Mouse (Mus musculus) heart, embryonic 14.5 days (tissue): Measurements from ENCODE around the gene Atg101. TPM values are rescaled to one million over a fixed set of nuclear protein-coding genes. Genes with fewer than 3 reads are reported as not detected.
A peak's percentile ranks its signal among the peaks of the same experiment; 100 is the strongest.

Experiments
- ATAC-seq: fragments of 200-750 bp; cut with Nextera tagmentation; 2 replicates; pipeline ENCODE4 v1.8.0; 2017; ENCODE audit warnings: low read depth, moderate TSS enrichment; ENCODE audit not compliant: insufficient number of reproducible peaks, insufficient read depth, low FRiP score
- H3K27ac ChIP-seq, 2 experiments: fragments of 200-500 bp in 1 of 2; fragments of 300-500 bp in 1 of 2; sonication (generic) in 1 of 2; replicated peaks in 1 of 2; 2 replicates each; pipeline ENCODE4 v1.5.1; 2012 to 2014; ENCODE audit warnings: low read depth in 2 of 2, low read length in 2 of 2, control low read depth in 1 of 2, mild to moderate bottlenecking in 1 of 2, mixed read lengths in 1 of 2; ENCODE audit not compliant: control insufficient read depth in 1 of 2, insufficient read depth in 1 of 2
- H3K27me3 ChIP-seq: fragments of 300-500 bp; sonication (generic); 2 replicates; pipeline ENCODE4 v1.6.1; 2014; ENCODE audit warnings: mild to moderate bottlenecking, low read length, control low read depth; ENCODE audit not compliant: control insufficient read depth, insufficient read depth
- H3K36me3 ChIP-seq: fragments of 300-500 bp; sonication (generic); 2 replicates; pipeline ENCODE4 v1.6.1; 2014; ENCODE audit warnings: mild to moderate bottlenecking, control low read depth, low read length, mixed read lengths; ENCODE audit not compliant: control insufficient read depth, insufficient read depth
- H3K4me1 ChIP-seq, 2 experiments: fragments of 200-500 bp in 1 of 2; fragments of 300-500 bp in 1 of 2; sonication (generic) in 1 of 2; 2 replicates each; pipeline ENCODE4 v1.6.1; 2012 to 2014; ENCODE audit warnings: low read length in 2 of 2, control low read depth in 1 of 2, mixed read lengths in 1 of 2; ENCODE audit not compliant: control insufficient read depth in 2 of 2, insufficient read depth in 2 of 2
- H3K4me2 ChIP-seq: fragments of 300-500 bp; sonication (generic); 2 replicates; pipeline ENCODE4 v1.6.1; 2014; ENCODE audit warnings: mild to moderate bottlenecking, low read length
- H3K4me3 ChIP-seq, 2 experiments: fragments of 200-500 bp in 1 of 2; fragments of 300-500 bp in 1 of 2; sonication (generic) in 1 of 2; 2 replicates each; pipeline ENCODE4 v1.5.1; 2012 to 2014; ENCODE audit warnings: low read length in 2 of 2, mild to moderate bottlenecking in 2 of 2, control low read depth in 1 of 2, low read depth in 1 of 2, moderate library complexity in 1 of 2; ENCODE audit not compliant: control insufficient read depth in 1 of 2, insufficient read depth in 1 of 2
- H3K9ac ChIP-seq: fragments of 300-500 bp; sonication (generic); 2 replicates; pipeline ENCODE4 v1.6.1; 2014; ENCODE audit warnings: mild to moderate bottlenecking, low read length
- H3K9me3 ChIP-seq: fragments of 300-500 bp; sonication (generic); 2 replicates; pipeline ENCODE4 v1.6.1; 2016; ENCODE audit warnings: low read length, control low read depth; ENCODE audit not compliant: control insufficient read depth
- WGBS: fragments of 180-500 bp; shearing (Covaris S2); extraction: QIAGEN DNeasy Blood & Tissue Kit; methylation state at CpG from one replicate; pipeline ENCODE4 v1.1.7; 2014; 5-methylcytosine and 5-hydroxymethylcytosine counted together
- polyA plus RNA-seq: library from polyadenylated mRNA; unstranded; fragments of >200 nt; fragmentation: Nextera tagmentation; extraction: Ambion mirVana; gene quantifications from 2 replicates; pipeline ENCODE4 v1.2.1, GENCODE M21; 2014

Gene Atg101
- polyA plus RNA-seq, 1 experiment from 2014 or later = 50.4 TPM

DNA sequence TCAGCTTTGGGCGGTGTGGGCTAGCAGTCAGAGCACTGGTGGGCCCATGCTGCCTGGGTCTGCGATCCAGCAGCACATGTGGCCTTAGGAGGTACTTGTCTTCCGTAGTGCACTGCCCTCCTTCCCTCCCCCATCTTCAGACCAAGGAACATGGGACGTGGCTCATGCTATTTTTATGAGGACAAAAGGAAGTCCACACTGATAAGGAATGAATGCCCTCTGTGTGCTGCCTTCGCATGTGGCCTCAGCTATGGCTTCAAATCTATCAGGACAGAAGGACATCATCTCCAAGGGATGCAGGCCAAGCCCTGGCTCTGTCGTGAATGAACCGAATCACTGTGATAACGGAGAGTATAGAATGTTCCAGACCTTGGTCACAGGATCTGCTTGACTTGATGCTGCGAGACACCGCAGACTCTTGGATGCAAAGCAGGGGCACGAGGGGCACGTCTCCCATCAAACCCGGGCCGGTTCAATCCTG is 15.4 kb downstream of the Atg101 start:
- no peaks in the 10 kb centered on the region for H3K36me3 ChIP-seq
- H3K9ac ChIP-seq = peak overlapping the region; percentile 18; the same call in 1 of the 2 replicates
- H3K9me3 ChIP-seq = no peaks in the 10 kb centered on the region
- peak overlapping the region; percentile 7 to 41; a peak in 3 of 4 replicates for H3K27ac ChIP-seq
- no peaks in the 10 kb centered on the region for H3K27me3 ChIP-seq
- H3K4me1 ChIP-seq = peaks cover 19 to 25% of the 10 kb centered on the region in 2 experiments
- H3K4me3 ChIP-seq = no peak overlapping the region
- WGBS = 39% methylated on average over 14 of the region's 14 CpGs
- H3K4me2 ChIP-seq = no peak overlapping the region
- no peak for ATAC-seq

DNA sequence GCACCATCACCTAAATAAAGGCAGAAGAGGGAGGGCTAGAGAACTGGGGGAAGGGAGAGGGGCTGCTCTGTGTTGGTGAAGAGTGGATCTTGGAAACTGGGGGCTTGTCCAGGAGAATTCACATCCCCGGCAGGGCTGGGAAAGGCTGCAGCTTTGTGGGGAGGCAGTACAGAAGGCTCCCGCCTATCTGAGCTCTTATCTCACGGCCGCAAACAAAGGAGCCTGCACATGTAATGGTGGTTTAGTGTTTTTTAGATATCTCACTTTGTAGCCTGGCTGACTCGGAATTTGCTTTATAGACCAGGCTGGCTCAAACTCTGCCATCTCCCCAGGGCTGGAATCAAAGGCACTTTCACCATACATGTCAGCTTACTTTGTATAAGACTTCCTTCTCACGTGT is 16.1 kb downstream of the Atg101 start:
- no peak overlapping the region for H3K9ac ChIP-seq
- 0 out of 4 replicates have a peak overlapping the region, but pooled peaks of 1 of the 2 experiments have one; percentile 7 for H3K27ac ChIP-seq
- 31% methylated on average over 6 of the region's 6 CpGs for WGBS
- H3K36me3 ChIP-seq = no peaks in the 10 kb centered on the region
- H3K27me3 ChIP-seq = no peaks in the 10 kb centered on the region
- H3K4me3 ChIP-seq = no peak overlapping the region
- ATAC-seq = no peak
- no peaks in the 10 kb centered on the region for H3K9me3 ChIP-seq
- H3K4me2 ChIP-seq = no peak overlapping the region
- peaks cover 19 to 25% of the 10 kb centered on the region in 2 experiments for H3K4me1 ChIP-seq

DNA sequence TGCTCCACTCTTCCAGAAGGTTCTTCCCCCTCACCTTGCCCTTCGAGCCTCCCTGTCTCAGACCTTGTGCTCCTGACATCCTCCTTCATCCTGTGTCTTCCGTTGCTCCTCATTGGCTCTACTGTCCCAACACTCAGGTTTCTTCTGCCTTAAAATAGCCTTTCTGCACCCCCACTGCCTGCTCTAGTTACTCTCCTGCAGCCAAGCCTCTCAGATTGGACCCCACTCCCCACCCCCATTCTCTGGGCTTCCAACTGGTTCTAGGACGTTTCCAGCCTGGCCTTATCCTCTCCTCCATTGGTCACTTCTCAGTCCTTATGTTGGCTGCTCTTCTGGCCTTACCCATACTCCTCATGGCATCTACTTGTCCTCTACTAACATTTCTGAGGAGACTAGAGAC is 18.1 kb downstream of the Atg101 start:
- ATAC-seq = no peak
- Histone ChIP-seq H3K4me2 (no peak overlapping the region), H3K36me3 (no peaks in the 10 kb centered on the region), H3K9ac (no peak overlapping the region), H3K4me3 (no peak overlapping the region), H3K4me1 (peaks cover 19 to 25% of the 10 kb centered on the region in 2 experiments), H3K9me3 (no peaks in the 10 kb centered on the region), H3K27me3 (no peaks in the 10 kb centered on the region), H3K27ac (no peak overlapping the region)
- WGBS = 75% methylated on average over 3 of the region's 3 CpGs

DNA sequence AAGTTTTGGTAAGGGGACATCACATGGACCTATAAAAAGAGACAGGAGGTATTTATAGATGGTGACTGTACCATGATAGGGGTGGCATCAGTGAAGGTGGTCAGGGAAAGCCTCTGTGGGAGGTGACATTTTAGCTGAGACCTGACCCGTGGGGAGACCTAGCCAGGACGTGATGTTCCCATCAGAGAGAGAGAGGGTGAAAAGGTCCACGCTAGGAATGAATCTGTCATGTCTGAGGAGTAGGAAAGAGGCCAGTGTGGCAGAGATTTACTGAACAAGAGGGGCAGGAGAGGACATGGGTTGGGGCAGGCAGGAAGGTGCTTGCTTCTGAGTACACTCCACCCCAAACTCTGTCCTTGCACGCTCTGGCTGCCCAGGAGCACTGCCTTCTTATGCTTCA is 19.8 kb downstream of the Atg101 start:
- WGBS = 75% methylated on average over 4 of the region's 4 CpGs
- Histone ChIP-seq H3K4me1 (peaks cover 11 to 14% of the 10 kb centered on the region in 2 experiments), H3K9me3 (no peaks in the 10 kb centered on the region), H3K9ac (no peak overlapping the region), H3K36me3 (no peaks in the 10 kb centered on the region), H3K4me2 (no peak overlapping the region), H3K27ac (no peak overlapping the region), H3K4me3 (no peak overlapping the region), H3K27me3 (no peaks in the 10 kb centered on the region)
- ATAC-seq = no peak

DNA sequence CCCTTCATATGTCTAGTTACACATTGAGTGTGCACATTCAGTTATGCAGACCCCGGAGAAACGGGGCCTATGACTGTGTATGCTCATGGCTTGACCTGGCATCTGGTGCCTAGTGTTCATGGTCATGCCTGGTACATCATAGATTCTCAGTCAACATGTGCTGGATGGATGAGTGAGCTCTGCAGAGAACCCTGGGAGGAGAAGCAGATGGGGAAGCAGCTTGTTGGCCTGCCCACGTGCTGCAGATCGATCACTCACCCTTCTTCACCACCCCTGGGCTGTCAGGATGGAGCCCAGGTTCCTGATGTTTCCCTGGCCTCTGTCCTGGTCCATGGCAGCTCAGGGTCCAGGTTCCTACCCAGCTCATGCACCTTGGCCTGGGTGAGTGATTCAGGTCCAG is 22.4 kb downstream of the Atg101 start:
- 84% methylated on average over 4 of the region's 4 CpGs for WGBS

DNA sequence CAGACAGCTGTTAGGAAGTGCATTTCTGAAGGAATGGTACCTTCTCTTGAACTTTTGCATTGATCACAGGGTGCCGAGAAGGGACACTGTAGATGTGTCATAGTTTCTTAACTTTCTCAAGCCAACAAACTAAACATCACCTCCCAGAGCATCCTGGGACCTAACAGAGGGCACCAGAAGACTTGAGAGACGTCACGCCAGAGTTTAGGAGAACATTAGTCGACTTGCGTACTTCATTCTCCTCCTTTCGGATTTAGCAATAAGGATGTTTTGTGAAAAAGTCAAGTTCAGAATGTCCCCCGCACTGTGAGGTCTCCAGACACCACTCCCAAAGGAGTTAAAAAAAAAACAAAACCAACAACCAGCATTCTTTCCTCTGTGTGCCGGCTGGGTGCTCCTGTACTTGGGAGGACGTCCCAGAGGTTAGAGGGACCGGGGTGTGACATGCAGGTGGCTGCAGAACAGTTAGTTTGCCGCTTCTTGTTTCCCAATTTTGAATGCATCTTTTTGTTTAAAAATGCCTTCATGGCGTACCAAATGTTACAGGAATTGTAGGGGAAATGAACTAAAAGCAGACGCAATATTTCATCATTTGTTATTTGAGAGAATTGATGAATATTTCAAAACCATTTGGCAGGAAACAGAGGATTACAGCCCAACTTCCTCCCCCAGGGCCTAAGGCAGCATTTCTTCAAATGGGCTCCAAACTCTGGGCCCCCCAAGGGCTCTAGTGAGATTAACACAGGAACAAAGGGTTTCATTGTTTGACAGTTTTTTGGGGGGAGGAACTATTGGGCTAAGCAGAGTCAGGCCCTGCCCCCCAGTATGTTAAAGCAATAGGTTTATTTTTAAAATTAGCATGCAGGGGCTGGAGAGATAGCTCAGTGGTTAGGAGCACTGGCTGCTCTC is 24.6 kb downstream of the Atg101 start:
- Histone ChIP-seq H3K27me3 (no peaks in the 10 kb centered on the region), H3K36me3 (no peaks in the 10 kb centered on the region), H3K9ac (no peak overlapping the region), H3K4me2 (no peak overlapping the region), H3K27ac (no peak overlapping the region), H3K4me3 (no peak overlapping the region), H3K4me1 (peaks cover 5% of the 10 kb centered on the region in 2 experiments; a peak in 2 of 4 replicates), H3K9me3 (no peaks in the 10 kb centered on the region)
- no peak for ATAC-seq
- WGBS = 64% methylated on average over 13 of the region's 13 CpGs

More for the DNA sequence above, 22.4 kb downstream of the Atg101 start:
- H3K27me3 ChIP-seq = no peaks in the 10 kb centered on the region
- no peak overlapping the region for H3K4me2 ChIP-seq
- no peak for ATAC-seq
- no peaks in the 10 kb centered on the region for H3K9me3 ChIP-seq
- no peaks in the 10 kb centered on the region for H3K36me3 ChIP-seq
- no peak overlapping the region for H3K4me3 ChIP-seq
- no peak overlapping the region for H3K9ac ChIP-seq
- H3K27ac ChIP-seq = no peak overlapping the region
- H3K4me1 ChIP-seq = peaks cover 5% of the 10 kb centered on the region in 2 experiments; a peak in 2 of 4 replicates

DNA sequence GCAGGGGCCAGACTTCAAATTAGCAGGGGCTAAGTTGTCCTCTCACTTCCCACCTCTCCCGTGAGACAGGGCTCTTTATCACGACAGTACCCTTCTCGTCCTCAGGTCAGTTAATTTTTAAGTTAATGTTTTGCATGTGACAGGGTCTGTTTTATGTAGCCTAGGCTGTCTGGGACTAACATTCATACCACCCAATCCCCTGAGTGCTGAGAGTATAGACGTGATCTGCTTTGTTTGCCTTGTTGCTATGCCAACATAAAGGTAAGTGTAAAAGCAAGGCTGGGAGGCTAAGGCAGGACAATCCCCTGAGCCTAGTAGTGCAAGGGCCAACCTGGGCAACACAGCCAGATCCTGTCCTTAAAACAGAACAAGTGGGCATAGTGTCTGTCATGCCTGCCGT is 25.4 kb downstream of the Atg101 start:
- 30% methylated on average over 5 of the region's 5 CpGs for WGBS
- Histone ChIP-seq H3K27ac (no peak overlapping the region), H3K4me1 (peaks cover 5% of the 10 kb centered on the region in 2 experiments; a peak in 2 of 4 replicates), H3K9me3 (no peaks in the 10 kb centered on the region), H3K4me2 (no peak overlapping the region), H3K9ac (no peak overlapping the region), H3K27me3 (no peaks in the 10 kb centered on the region), H3K4me3 (no peak overlapping the region), H3K36me3 (no peaks in the 10 kb centered on the region)
- ATAC-seq = no peak
